Mouse (Mus musculus): ENCODE results near the gene Hoxc11. TPM values are rescaled to one million over a fixed set of nuclear protein-coding genes. Genes with fewer than 3 reads are reported as not detected.

Hoxc11 gene
- not detected in 2 replicates for polyA plus RNA-seq (2012; rRNA removed)

DNA sequence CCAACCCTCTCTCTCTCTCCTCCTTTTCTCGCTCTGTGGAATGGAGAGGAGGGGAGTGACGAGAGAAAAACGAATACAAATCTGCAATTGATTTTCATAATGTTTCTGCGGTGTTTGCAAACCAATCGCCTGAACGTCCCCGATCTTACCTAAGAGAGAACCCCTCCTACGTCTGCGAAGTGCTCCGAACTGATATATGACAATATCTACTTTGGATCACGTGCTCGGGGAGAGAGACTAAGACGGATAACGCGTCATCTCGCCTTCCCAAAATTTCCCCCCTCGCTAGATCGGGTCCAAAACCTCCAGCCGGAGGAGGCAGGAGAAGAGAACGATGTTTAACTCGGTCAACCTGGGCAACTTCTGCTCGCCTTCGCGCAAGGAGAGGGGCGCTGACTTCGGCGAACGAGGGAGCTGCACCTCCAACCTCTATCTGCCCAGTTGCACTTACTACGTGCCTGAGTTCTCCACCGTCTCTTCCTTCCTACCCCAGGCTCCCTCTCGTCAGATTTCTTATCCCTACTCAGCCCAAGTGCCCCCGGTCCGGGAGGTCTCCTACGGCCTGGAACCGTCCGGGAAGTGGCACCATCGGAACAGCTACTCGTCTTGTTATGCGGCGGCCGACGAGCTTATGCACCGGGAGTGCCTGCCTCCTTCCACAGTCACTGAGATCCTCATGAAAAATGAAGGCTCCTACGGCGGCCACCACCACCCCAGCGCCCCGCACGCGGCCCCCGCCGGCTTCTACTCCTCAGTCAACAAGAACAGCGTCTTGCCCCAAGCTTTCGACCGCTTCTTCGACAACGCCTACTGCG lies at the start of gene Hoxc11:
TSS of gene Hoxc11 (plus strand) at position 236 of the 815 bp plus-strand sequence.
- TF ChIP-seq CTCF (IDR thresholded peaks at IDR 0.05; ENCODE audit: insufficient read depth, low read length) = no peak
- no peak for TF ChIP-seq POLR2A (IDR thresholded peaks at IDR 0.05; ENCODE audit: borderline replicate concordance, extremely low read depth, low read depth, low read length)
- Histone ChIP-seq H3K4me3 (replicated peaks; ENCODE audit: extremely low read depth, low read depth, low read length) (no peak within 1 kb of the TSS), H3K4me1 (ENCODE audit: control insufficient read depth, insufficient read depth, low read length) (no peaks in the 10 kb centered on the region; the same call in 1 of the 2 replicates)
- 3% methylated on average over 57 of the region's 57 CpGs for WGBS
- DNase-seq = no peak

DNA sequence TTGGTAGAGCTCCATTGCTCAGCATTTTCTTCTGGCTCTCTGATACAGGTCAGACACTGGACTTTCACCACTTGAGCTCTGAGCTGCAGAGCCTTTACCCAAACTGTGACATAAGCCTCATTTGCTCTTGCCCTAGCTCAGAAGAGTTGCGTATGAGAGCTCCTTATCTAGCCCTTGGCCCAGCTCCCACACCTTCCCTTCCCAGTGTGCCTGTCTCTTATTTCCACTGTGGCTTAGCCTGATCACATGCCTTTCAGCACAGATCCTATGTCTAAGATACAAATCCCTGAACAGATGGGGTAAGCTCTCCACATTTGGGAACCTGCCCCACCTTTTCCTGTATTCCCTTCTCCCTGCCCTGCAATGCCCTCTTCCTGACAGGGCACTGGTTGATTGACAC lies 49.3 kb upstream of the Hoxc11 start:
- no peaks in the 10 kb centered on the region for H3K4me1 ChIP-seq (ENCODE audit: control insufficient read depth, insufficient read depth, low read length)
- TF ChIP-seq POLR2A (IDR thresholded peaks at IDR 0.05; ENCODE audit: borderline replicate concordance, extremely low read depth, low read depth, low read length) (no peak), CTCF (IDR thresholded peaks at IDR 0.05; ENCODE audit: insufficient read depth, low read length) (no peak)
- 29% methylated on average over 1 of the region's 1 CpGs for WGBS
- DNase-seq = no peak
- H3K4me3 ChIP-seq (replicated peaks; ENCODE audit: extremely low read depth, low read depth, low read length) = no peak overlapping the region

DNA sequence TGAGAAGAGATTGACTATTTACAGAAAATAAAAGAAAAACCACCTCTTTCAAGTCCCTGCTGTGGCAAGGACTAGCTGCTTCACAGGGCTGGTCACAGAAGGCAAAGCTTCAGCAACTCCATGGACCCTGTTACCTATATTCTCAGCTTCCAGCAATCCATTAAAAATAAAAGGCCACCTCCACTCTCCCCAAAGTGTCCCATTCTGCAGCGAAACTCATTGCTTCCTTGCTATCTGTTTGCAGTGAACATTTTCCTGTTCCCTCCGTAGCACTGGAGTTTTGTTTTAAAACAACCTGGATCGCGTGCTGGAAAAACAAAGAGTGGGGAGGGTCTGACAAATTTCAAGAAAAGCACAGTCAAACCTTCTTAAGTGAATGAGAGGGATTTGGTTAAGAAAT lies 44.7 kb upstream of the Hoxc11 start:
- Histone ChIP-seq H3K4me1 (ENCODE audit: control insufficient read depth, insufficient read depth, low read length) (no peaks in the 10 kb centered on the region), H3K4me3 (replicated peaks; ENCODE audit: extremely low read depth, low read depth, low read length) (no peak overlapping the region)
- no peak for DNase-seq
- 4% methylated on average over 4 of the region's 4 CpGs for WGBS
- no peak for TF ChIP-seq CTCF (IDR thresholded peaks at IDR 0.05; ENCODE audit: insufficient read depth, low read length)
- no peak for TF ChIP-seq POLR2A (IDR thresholded peaks at IDR 0.05; ENCODE audit: borderline replicate concordance, extremely low read depth, low read depth, low read length)

DNA sequence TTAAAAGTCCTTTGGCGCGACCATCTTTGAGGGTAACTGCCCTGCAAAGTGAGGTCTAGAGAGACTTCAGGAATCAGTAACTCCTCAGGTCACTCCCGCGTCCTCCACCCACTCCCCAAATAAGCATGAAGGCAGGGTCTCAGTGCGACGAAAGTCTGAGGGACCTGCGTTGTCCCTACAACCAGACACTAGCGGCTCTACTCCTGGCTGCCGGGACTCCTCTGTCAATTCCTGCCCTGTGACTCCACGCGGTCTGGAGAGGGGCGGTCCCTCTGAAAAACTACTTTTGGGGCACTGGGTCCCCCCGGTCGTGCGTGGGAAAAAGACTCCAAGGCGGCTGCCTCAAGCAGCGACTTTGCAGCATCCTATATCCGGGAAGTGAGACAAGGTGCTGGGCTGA lies 44.2 kb upstream of the Hoxc11 start:
- 2% methylated on average over 18 of the region's 18 CpGs for WGBS
- TF ChIP-seq POLR2A (IDR thresholded peaks at IDR 0.05; ENCODE audit: borderline replicate concordance, extremely low read depth, low read depth, low read length) (no peak), CTCF (IDR thresholded peaks at IDR 0.05; ENCODE audit: insufficient read depth, low read length) (no peak)
- no peak for DNase-seq
- Histone ChIP-seq H3K4me3 (replicated peaks; ENCODE audit: extremely low read depth, low read depth, low read length) (no peak overlapping the region), H3K4me1 (ENCODE audit: control insufficient read depth, insufficient read depth, low read length) (no peaks in the 10 kb centered on the region)

DNA sequence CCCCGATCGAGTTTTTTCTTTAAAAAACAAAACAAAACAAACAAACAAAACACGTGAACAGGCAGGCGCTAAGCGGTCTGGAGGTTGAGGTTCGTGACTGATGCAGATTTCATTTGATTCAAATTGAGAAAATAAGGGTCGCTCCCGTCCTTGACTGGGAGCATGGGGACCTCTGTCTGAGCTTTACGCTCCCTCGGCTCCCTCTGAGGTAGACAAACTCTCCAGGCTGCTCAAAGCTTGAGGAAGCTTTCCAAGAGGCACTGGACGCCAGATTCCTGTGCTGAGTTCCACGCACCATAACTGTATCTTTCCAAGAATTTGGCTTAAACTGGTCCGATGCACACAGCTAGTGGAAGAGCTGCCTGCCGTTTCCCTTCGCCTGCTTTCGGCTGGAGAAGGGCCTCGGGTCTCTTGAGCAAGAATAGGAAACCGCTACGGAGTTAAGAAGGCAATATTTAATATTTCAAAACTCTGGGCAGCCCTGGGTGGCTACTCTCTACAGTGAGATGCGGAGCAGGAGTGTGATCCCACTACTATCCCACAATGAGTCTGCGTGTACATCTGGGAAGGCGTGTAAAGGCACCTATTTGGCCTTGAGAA lies 43.6 kb upstream of the Hoxc11 start:
- DNase-seq = no peak
- 3% methylated on average over 22 of the region's 22 CpGs for WGBS
- Histone ChIP-seq H3K4me1 (ENCODE audit: control insufficient read depth, insufficient read depth, low read length) (no peaks in the 10 kb centered on the region), H3K4me3 (replicated peaks; ENCODE audit: extremely low read depth, low read depth, low read length) (no peak overlapping the region)
- TF ChIP-seq POLR2A (IDR thresholded peaks at IDR 0.05; ENCODE audit: borderline replicate concordance, extremely low read depth, low read depth, low read length) (no peak), CTCF (IDR thresholded peaks at IDR 0.05; ENCODE audit: insufficient read depth, low read length) (no peak)

DNA sequence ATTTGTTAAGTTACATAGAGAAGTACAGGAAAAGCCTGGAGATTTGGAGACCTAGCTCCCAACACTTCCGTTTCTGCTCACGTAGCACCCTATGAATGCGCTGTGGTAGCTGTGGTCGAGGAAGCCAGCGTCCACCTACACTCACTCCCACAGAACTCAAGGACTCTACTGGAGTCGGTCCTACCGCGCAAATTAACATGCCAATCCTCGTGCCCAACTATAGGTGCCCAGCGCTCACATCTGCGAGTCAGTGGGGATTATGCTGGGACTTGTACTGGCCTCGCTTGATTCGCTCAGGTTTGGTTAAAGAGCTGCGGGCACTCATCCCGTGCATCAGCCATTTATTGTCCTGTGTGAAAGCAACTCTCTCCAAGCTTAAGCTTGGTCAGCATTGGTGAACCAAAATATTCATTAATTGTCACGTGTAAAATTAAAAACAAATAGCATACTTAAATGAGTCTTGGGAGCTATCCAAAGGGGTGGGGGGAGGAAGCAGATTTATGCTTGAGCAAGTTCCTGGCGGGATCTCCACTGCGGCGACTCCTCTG lies 41.1 kb upstream of the Hoxc11 start:
- H3K4me1 ChIP-seq (ENCODE audit: control insufficient read depth, insufficient read depth, low read length) = no peaks in the 10 kb centered on the region
- DNase-seq = no peak
- 2% methylated on average over 19 of the region's 19 CpGs for WGBS
- H3K4me3 ChIP-seq (replicated peaks; ENCODE audit: extremely low read depth, low read depth, low read length) = no peak overlapping the region
- TF ChIP-seq CTCF (IDR thresholded peaks at IDR 0.05; ENCODE audit: insufficient read depth, low read length) (no peak), POLR2A (IDR thresholded peaks at IDR 0.05; ENCODE audit: borderline replicate concordance, extremely low read depth, low read depth, low read length) (no peak)

DNA sequence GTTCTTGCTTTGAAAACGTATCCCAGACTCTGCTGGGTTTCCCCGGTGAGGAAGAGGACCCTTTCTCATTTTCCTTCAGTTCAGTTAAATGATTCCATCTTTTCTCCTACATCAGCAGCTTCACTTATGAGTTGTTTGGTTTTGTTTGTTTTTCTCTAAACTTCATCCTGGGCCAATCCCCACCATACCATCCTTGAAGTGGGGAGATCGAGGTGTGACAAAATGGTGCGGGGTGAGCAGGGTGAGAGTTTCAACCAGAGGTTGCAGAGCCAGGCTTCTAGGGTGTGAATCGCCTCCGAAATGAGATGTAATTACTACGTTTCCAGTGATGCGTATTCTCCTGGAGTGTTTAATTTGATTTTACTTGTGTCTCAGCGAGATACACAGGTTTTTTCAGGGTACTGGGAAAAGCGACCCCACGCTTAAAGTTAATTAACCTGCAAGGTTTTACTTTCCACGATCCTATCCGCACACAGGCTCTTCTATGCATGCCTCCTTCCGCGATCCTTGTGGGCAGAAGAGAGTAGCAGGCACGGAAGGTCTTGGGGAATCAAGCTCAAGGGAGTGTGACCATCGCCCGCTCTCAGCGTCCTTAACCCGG lies 36.2 kb upstream of the Hoxc11 start:
- DNase-seq = no peak
- no peaks in the 10 kb centered on the region for H3K4me1 ChIP-seq (ENCODE audit: control insufficient read depth, insufficient read depth, low read length)
- TF ChIP-seq CTCF (IDR thresholded peaks at IDR 0.05; ENCODE audit: insufficient read depth, low read length) (no peak), POLR2A (IDR thresholded peaks at IDR 0.05; ENCODE audit: borderline replicate concordance, extremely low read depth, low read depth, low read length) (no peak)
- H3K4me3 ChIP-seq (replicated peaks; ENCODE audit: extremely low read depth, low read depth, low read length) = no peak overlapping the region
- WGBS = 4% methylated on average over 20 of the region's 20 CpGs

DNA sequence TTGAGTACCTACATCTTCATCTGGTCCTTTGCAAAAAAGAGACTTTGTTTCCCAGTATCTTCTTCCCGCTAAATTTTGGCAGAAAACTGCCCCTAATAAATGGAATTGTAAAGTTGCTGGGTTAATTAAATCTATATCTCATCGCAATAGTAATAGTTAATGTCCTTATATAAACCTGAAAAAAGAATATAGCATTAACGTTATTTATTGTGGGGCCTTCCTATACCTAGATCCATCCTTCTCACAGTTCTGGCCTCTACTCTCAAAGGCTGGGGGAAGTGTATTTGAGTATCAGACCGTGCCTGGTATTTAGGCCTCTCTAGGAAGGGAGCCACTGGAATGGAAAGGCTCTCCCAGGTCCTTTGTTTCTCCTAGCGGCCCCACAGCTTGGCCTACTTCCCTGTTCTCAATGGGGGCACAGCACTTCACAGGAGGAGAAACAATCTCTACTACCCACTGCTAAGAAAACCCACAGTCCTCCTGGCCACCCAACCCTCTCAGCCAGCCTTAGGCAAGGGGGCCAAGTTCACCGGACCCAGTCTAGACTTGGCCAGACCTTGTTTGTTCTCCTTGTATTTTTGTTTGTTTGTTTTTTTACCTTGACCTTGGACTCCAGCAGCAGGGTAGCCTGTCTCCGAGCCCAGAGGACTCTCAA lies 35.5 kb upstream of the Hoxc11 start:
- Histone ChIP-seq H3K4me3 (replicated peaks; ENCODE audit: extremely low read depth, low read depth, low read length) (no peak overlapping the region), H3K4me1 (ENCODE audit: control insufficient read depth, insufficient read depth, low read length) (no peaks in the 10 kb centered on the region)
- DNase-seq = no peak
- 2% methylated on average over 7 of the region's 7 CpGs for WGBS
- TF ChIP-seq CTCF (IDR thresholded peaks at IDR 0.05; ENCODE audit: insufficient read depth, low read length) = no peak
- no peak for TF ChIP-seq POLR2A (IDR thresholded peaks at IDR 0.05; ENCODE audit: borderline replicate concordance, extremely low read depth, low read depth, low read length)
